Mouse (Mus musculus) lung, postnatal 0 days (tissue): ENCODE results near the gene Nck2. TPM values are rescaled to one million over a fixed set of nuclear protein-coding genes. Genes with fewer than 3 reads are reported as not detected.

Experiments
- ATAC-seq: fragments of 200-750 bp; cut with Nextera tagmentation; 2 replicates; pipeline ENCODE4 v1.8.0; 2017; ENCODE audit warnings: moderate library complexity
- DNase-seq: peaks from one replicate; pipeline ENCODE4 v3.0.0-alpha.2; 2016; ENCODE audit warnings: low spot score
- H3K27ac ChIP-seq: fragments of 300-500 bp; sonication (generic); 2 replicates; pipeline ENCODE4 v1.5.1; 2014; ENCODE audit warnings: antibody characterized with exemption, mild to moderate bottlenecking, low read length, mixed read lengths
- H3K27me3 ChIP-seq: fragments of 300-500 bp; sonication (generic); replicated peaks from 2 replicates; pipeline ENCODE4 v1.6.1; 2014; ENCODE audit warnings: low read length, mixed read lengths; ENCODE audit not compliant: insufficient read depth
- H3K36me3 ChIP-seq: fragments of 300-500 bp; sonication (generic); 2 replicates; pipeline ENCODE4 v1.6.1; 2014; ENCODE audit warnings: low read length, mixed read lengths; ENCODE audit not compliant: insufficient read depth
- H3K4me1 ChIP-seq: fragments of 300-500 bp; sonication (generic); 2 replicates; pipeline ENCODE4 v1.6.1; 2014; ENCODE audit warnings: antibody characterized with exemption, low read depth, low read length, mixed read lengths; ENCODE audit not compliant: insufficient read depth
- H3K4me2 ChIP-seq: fragments of 300-500 bp; sonication (generic); replicated peaks from 2 replicates; pipeline ENCODE4 v1.6.1; 2014; ENCODE audit warnings: low read depth, mild to moderate bottlenecking, low read length, moderate library complexity, mixed read lengths
- H3K4me3 ChIP-seq: fragments of 300-500 bp; sonication (generic); 2 replicates; pipeline ENCODE4 v1.5.1; 2014; ENCODE audit warnings: low read depth, low read length
- H3K9ac ChIP-seq: fragments of 300-500 bp; sonication (generic); replicated peaks from 2 replicates; pipeline ENCODE4 v1.6.1; 2014; ENCODE audit warnings: low read depth, mild to moderate bottlenecking
- H3K9me3 ChIP-seq: fragments of 300-500 bp; sonication (generic); 2 replicates; pipeline ENCODE4 v1.6.1; 2016; ENCODE audit warnings: low read length, mixed read lengths
- CTCF ChIP-seq: IDR thresholded peaks from 2 replicates; pipeline ENCODE4 v1.5.1; 2016; ENCODE audit warnings: antibody characterized with exemption, mild to moderate bottlenecking
- EP300 ChIP-seq: IDR thresholded peaks from 2 replicates; pipeline ENCODE4 v1.6.1; 2016; ENCODE audit warnings: antibody characterized with exemption, mild to moderate bottlenecking, control low read depth
- WGBS: fragments of 180-500 bp; shearing (Covaris S2); extraction: QIAGEN DNeasy Blood & Tissue Kit; methylation state at CpG from one replicate; pipeline ENCODE4 v1.1.7; 2014; 5-methylcytosine and 5-hydroxymethylcytosine counted together
- polyA plus RNA-seq: library from polyadenylated mRNA; unstranded; fragments of >200 nt; fragmentation: Nextera tagmentation; extraction: Ambion mirVana; gene quantifications from 2 replicates; pipeline ENCODE4 v1.2.1, GENCODE M21; 2015

The Nck2 gene
- polyA plus RNA-seq, 1 experiment from 2014 or later = 34.0 TPM

DNA sequence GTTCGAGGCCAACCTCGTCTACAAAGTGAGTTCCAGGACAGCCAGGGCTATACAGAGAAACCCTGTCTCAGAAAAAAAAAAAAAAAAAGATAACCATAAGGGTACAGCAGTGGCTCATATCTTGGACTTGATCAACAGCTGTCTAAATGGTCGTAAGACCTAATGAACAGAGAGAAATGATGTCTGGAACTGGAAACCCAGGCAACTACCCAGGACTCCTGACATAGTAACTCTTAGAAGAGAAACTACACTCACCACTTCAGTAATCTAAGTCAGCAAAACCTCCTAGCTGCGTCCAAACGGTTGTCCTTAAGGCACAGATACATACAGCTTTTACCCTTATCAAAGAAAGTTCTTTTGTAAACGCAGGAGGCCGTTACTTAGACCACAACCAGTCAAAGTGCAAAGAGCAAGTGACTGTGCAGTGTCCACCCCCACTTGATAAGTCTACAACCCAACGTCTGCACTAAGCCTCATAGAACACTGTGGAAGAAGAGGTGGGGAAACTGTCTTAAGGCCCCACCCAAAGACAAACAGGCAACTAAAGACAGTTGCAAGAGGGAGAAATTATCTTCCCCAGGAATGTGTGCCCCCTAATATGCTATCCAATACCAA, 44.7 kb upstream of the Nck2 start:
- Histone ChIP-seq H3K36me3 (no peaks in the 10 kb centered on the region), H3K4me3 (no peak overlapping the region), H3K9me3 (no peaks in the 10 kb centered on the region), H3K27ac (no peak overlapping the region), H3K9ac (no peak overlapping the region), H3K4me1 (no peaks in the 10 kb centered on the region), H3K27me3 (no peaks in the 10 kb centered on the region), H3K4me2 (no peak overlapping the region)
- no peak for DNase-seq
- WGBS = 52% methylated on average over 8 of the region's 8 CpGs
- no peak for ATAC-seq
- no peak for TF ChIP-seq EP300
- no peak for TF ChIP-seq CTCF

GRCm38 (mm10) chr1:43400655-43401054, 43.7 kb upstream of the Nck2 start:
- Histone ChIP-seq H3K27me3 (no peaks in the 10 kb centered on the region), H3K9me3 (no peaks in the 10 kb centered on the region), H3K36me3 (no peaks in the 10 kb centered on the region), H3K9ac (no peak overlapping the region), H3K4me2 (no peak overlapping the region), H3K27ac (no peak overlapping the region), H3K4me3 (no peak overlapping the region), H3K4me1 (no peaks in the 10 kb centered on the region)
- WGBS = 73% methylated on average over 3 of the region's 3 CpGs
- TF ChIP-seq EP300 (no peak), CTCF (no peak)
- ATAC-seq (no peak), DNase-seq (no peak)

GRCm38 (mm10) chr1:43403341-43403740, 41.0 kb upstream of the Nck2 start:
- no peaks in the 10 kb centered on the region for H3K36me3 ChIP-seq
- no peak overlapping the region for H3K27ac ChIP-seq
- no peak for TF ChIP-seq CTCF
- H3K4me2 ChIP-seq = no peak overlapping the region
- H3K4me3 ChIP-seq = no peak overlapping the region
- no peak for DNase-seq
- H3K9me3 ChIP-seq = no peaks in the 10 kb centered on the region
- no peaks in the 10 kb centered on the region for H3K4me1 ChIP-seq
- H3K9ac ChIP-seq = no peak overlapping the region
- no peaks in the 10 kb centered on the region for H3K27me3 ChIP-seq
- no peak for ATAC-seq

DNA sequence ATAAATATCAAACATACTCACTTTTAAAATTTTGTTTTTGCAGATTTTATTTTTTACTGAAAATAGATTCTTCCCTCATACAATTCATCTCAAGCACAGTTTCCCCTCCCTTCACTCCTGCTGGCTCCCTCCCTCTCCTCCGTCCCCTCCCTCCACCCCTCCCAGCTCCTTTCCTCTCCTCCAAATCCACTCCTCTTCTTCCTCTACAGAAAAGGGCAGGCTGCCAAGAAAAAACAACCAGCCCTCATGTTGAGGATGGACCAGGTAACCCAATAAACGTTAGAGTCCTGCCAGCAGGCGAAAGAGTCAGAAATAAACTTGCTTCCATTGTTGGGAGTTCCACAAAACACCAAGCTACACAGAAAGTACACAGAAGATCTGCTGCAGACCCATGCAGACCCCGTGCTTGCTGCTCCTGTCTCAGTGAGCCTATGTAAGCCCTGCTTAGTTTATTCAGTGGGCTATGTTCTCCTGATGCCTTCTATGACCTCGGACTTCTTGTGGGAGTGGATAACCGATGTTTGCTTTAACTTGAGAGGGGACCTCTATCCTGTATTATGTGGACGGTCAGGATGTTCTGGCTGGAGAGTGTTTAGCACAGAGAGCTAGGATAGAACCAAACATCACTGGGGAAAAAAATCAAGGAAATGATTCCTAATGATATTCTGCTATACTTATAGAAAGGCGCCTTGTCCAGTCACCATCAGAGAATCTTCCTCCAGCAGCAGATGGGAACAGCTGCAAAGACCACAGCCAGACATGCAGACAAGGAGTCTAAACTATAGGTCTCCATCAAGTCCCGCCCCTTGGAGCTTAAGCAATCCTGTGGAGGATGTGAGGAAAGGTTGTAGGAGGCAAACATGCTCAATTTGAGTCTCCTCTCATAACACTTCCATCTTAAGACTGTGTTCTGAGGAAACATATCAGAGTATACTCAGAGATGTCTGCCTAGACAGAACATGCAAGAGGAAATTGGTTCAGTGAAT, 39.4 kb upstream of the Nck2 start:
- Histone ChIP-seq H3K9me3 (no peaks in the 10 kb centered on the region), H3K4me2 (no peak overlapping the region), H3K27me3 (no peaks in the 10 kb centered on the region), H3K27ac (no peak overlapping the region), H3K4me3 (no peak overlapping the region), H3K9ac (no peak overlapping the region), H3K36me3 (no peaks in the 10 kb centered on the region), H3K4me1 (no peaks in the 10 kb centered on the region)
- WGBS = 24% methylated on average over 9 of the region's 9 CpGs
- TF ChIP-seq CTCF = no peak
- no peak for TF ChIP-seq EP300
- DNase-seq (peak; percentile 28), ATAC-seq (peak; percentile 50)

DNA sequence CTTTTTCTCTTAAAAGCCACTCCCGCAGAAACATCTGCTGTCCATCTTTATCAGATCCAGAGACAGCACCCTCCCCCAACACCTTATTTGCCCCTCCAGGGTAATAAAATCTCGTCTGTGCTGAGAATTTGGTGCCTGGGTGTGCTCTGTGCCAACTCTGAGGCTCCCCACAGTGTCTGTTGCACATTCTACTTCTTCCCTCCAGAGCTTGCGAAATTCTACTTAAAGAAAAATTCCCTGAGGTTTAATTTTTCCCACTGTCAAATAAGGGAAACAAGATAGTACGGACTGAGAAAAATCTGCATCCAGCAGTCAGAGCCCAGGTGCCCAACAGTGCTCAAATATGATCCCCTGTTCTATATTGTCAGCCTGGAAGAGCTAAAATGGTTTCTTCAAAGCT, 35.4 kb upstream of the Nck2 start:
- Histone ChIP-seq H3K27me3 (no peaks in the 10 kb centered on the region), H3K4me1 (peaks cover 5% of the 10 kb centered on the region; the same call in 1 of the 2 replicates), H3K9me3 (no peaks in the 10 kb centered on the region), H3K36me3 (no peaks in the 10 kb centered on the region), H3K27ac (no peak overlapping the region), H3K4me3 (no peak overlapping the region), H3K4me2 (no peak overlapping the region), H3K9ac (no peak overlapping the region)
- ATAC-seq = no peak
- TF ChIP-seq CTCF (no peak), EP300 (no peak)
- peak; percentile 25 for DNase-seq
- 45% methylated on average over 4 of the region's 4 CpGs for WGBS

- no peak overlapping the region for H3K4me3 ChIP-seq
- no peaks in the 10 kb centered on the region for H3K27me3 ChIP-seq
- no peak for TF ChIP-seq EP300
- no peak for TF ChIP-seq CTCF
- no peak for DNase-seq
- no peak overlapping the region for H3K4me2 ChIP-seq
- H3K4me1 ChIP-seq = peaks cover 5% of the 10 kb centered on the region; the same call in 1 of the 2 replicates
- ATAC-seq = no peak
- 80% methylated on average over 3 of the region's 3 CpGs for WGBS
- no peak overlapping the region for H3K27ac ChIP-seq
- no peaks in the 10 kb centered on the region for H3K36me3 ChIP-seq
- no peaks in the 10 kb centered on the region for H3K9me3 ChIP-seq
- H3K9ac ChIP-seq = no peak overlapping the region
Observed at GRCm38 (mm10) chr1:43412825-43413224, 31.6 kb upstream of the Nck2 start.
